Mouse (Mus musculus) sigmoid colon, adult 10 weeks (tissue): ENCODE data around the gene Gm12253. TPM values are rescaled to one million over a fixed set of nuclear protein-coding genes. Genes with fewer than 3 reads are reported as not detected.

Source experiments
- polyA plus RNA-seq: library from polyadenylated mRNA; stranded (reverse); fragments of 350-450 nt; fragmentation: Illumina TruSeq; extraction: RNeasy Lipid Tissue Mini Kit (QIAGEN cat#74804); gene quantifications from one replicate; pipeline ENCODE4 v1.2.3, GENCODE M21; 2014; ENCODE audit warnings: low read depth, low replicate concordance

Gm12253 gene
- not detected for polyA plus RNA-seq

GRCm38 (mm10) chr11:58432259-58432658, at the start of gene Gm12253:
TSS of gene Gm12253 (plus strand) at chr11:58432559.

GRCm38 (mm10) chr11:58420815-58421214, 11.5 kb upstream of the Gm12253 start, which contains the start of gene 1810065E05Rik:
TSS of gene 1810065E05Rik (plus strand) at chr11:58421111.

GRCm38 (mm10) chr11:58452759-58453158, 20.4 kb downstream of the Gm12253 start, which contains the start of gene Lypd9:
TSS of gene Lypd9 (minus strand) at chr11:58452923.

GRCm38 (mm10) chr11:58462170-58462569, 29.8 kb downstream of the Gm12253 start, which contains the start of gene Olfr30:
TSS of gene Olfr30 (minus strand) at chr11:58462270.

Other genes with a start within 250 kb of the Gm12253 start
- gene Igtp, start 233.0 kb upstream of the Gm12253 start, polyA plus RNA-seq = 19.7 TPM
- gene Irgm2, start 232.9 kb upstream of the Gm12253 start, polyA plus RNA-seq = 35.9 TPM
- not detected for gene 4930438A08Rik, start 157.8 kb upstream of the Gm12253 start, polyA plus RNA-seq
- 2.9 TPM for gene Zfp692, start 125.5 kb upstream of the Gm12253 start, polyA plus RNA-seq
- gene Zfp672, start 102.2 kb upstream of the Gm12253 start, polyA plus RNA-seq = 75.1 TPM
- 1.0 TPM for gene Sh3bp5l, start 101.8 kb upstream of the Gm12253 start, polyA plus RNA-seq
- gene Lypd8, start 53.5 kb upstream of the Gm12253 start, polyA plus RNA-seq = 5,512 TPM
- gene 1810065E05Rik, start 11.4 kb upstream of the Gm12253 start, polyA plus RNA-seq = 220 TPM
- gene Lypd9, start 20.4 kb downstream of the Gm12253 start, polyA plus RNA-seq = not detected
- gene Olfr30, start 29.7 kb downstream of the Gm12253 start, polyA plus RNA-seq = not detected
- gene Olfr332, start 60.0 kb downstream of the Gm12253 start, polyA plus RNA-seq = 0.13 TPM
- gene Olfr331, start 70.0 kb downstream of the Gm12253 start, polyA plus RNA-seq = not detected
- not detected for gene Olfr330, start 102.3 kb downstream of the Gm12253 start, polyA plus RNA-seq
- not detected for gene Olfr329-ps, start 113.9 kb downstream of the Gm12253 start, polyA plus RNA-seq
- gene Olfr328, start 123.1 kb downstream of the Gm12253 start, polyA plus RNA-seq = not detected
- gene Olfr224, start 138.0 kb downstream of the Gm12253 start, polyA plus RNA-seq = not detected
- not detected for gene Olfr325, start 145.2 kb downstream of the Gm12253 start, polyA plus RNA-seq
- gene Olfr324, start 162.6 kb downstream of the Gm12253 start, polyA plus RNA-seq = not detected
- 45.8 TPM for gene 2210407C18Rik, start 183.5 kb downstream of the Gm12253 start, polyA plus RNA-seq
- gene Olfr323, start 197.9 kb downstream of the Gm12253 start, polyA plus RNA-seq = not detected
- gene Trim58, start 207.9 kb downstream of the Gm12253 start, polyA plus RNA-seq = not detected
- gene Olfr322, start 226.2 kb downstream of the Gm12253 start, polyA plus RNA-seq = not detected
- gene Olfr320, start 248.5 kb downstream of the Gm12253 start, polyA plus RNA-seq = not detected